Mouse (Mus musculus) hindbrain, embryonic 12.5 days (tissue): ENCODE data around the gene Smpd2. TPM values are rescaled to one million over a fixed set of nuclear protein-coding genes. Genes with fewer than 3 reads are reported as not detected.

Source experiments
- ATAC-seq: fragments of 200-750 bp; cut with Nextera tagmentation; 2 replicates; pipeline ENCODE4 v1.8.0; 2017; ENCODE audit warnings: moderate TSS enrichment; ENCODE audit not compliant: low FRiP score
- H3K27ac ChIP-seq: fragments of 300-500 bp; sonication (generic); 2 replicates; pipeline ENCODE4 v1.5.1; 2016; ENCODE audit warnings: mild to moderate bottlenecking
- H3K27me3 ChIP-seq: fragments of 300-500 bp; sonication (generic); 2 replicates; pipeline ENCODE4 v1.6.1; 2016; ENCODE audit warnings: mild to moderate bottlenecking
- H3K36me3 ChIP-seq: fragments of 300-500 bp; sonication (generic); 2 replicates; pipeline ENCODE4 v1.6.1; 2016; ENCODE audit warnings: mild to moderate bottlenecking
- H3K4me1 ChIP-seq: fragments of 300-500 bp; sonication (generic); 2 replicates; pipeline ENCODE4 v1.6.1; 2016
- H3K4me2 ChIP-seq: fragments of 300-500 bp; sonication (generic); replicated peaks from 2 replicates; pipeline ENCODE4 v1.6.1; 2016; ENCODE audit warnings: mild to moderate bottlenecking
- H3K4me3 ChIP-seq: fragments of 300-500 bp; sonication (generic); 2 replicates; pipeline ENCODE4 v1.5.1; 2016; ENCODE audit warnings: mild to moderate bottlenecking
- H3K9ac ChIP-seq: fragments of 300-500 bp; sonication (generic); 2 replicates; pipeline ENCODE4 v1.6.1; 2016; ENCODE audit warnings: mild to moderate bottlenecking, moderate library complexity
- H3K9me3 ChIP-seq: fragments of 300-500 bp; sonication (generic); replicated peaks from 2 replicates; pipeline ENCODE4 v1.6.1; 2016; ENCODE audit warnings: mild to moderate bottlenecking
- WGBS: fragments of 180-500 bp; shearing (Covaris S2); methylation state at CpG from one replicate; pipeline ENCODE4 v1.1.7; 2016; 5-methylcytosine and 5-hydroxymethylcytosine counted together
- polyA plus RNA-seq: library from polyadenylated mRNA; unstranded; fragments of >200 nt; fragmentation: Nextera tagmentation; extraction: Ambion mirVana; gene quantifications from 2 replicates; pipeline ENCODE4 v1.2.1, GENCODE M21; 2016

Gene Smpd2
- polyA plus RNA-seq, 1 experiment from 2014 or later: 41.4 TPM

GRCm38 (mm10) chr10:41482446-41482845, 7.7 kb downstream of the Smpd2 start:
- H3K9me3 ChIP-seq: no peaks in the 10 kb centered on the region
- H3K4me1 ChIP-seq: peaks cover 12% of the 10 kb centered on the region
- no peak overlapping the region for H3K9ac ChIP-seq
- 84% methylated on average over 7 of the region's 7 CpGs for WGBS
- H3K4me2 ChIP-seq: no peak overlapping the region
- H3K27ac ChIP-seq: no peak overlapping the region
- ATAC-seq: no peak
- no peak overlapping the region for H3K4me3 ChIP-seq
- H3K36me3 ChIP-seq: peaks cover 70% of the 10 kb centered on the region
- H3K27me3 ChIP-seq: no peaks in the 10 kb centered on the region

DNA sequence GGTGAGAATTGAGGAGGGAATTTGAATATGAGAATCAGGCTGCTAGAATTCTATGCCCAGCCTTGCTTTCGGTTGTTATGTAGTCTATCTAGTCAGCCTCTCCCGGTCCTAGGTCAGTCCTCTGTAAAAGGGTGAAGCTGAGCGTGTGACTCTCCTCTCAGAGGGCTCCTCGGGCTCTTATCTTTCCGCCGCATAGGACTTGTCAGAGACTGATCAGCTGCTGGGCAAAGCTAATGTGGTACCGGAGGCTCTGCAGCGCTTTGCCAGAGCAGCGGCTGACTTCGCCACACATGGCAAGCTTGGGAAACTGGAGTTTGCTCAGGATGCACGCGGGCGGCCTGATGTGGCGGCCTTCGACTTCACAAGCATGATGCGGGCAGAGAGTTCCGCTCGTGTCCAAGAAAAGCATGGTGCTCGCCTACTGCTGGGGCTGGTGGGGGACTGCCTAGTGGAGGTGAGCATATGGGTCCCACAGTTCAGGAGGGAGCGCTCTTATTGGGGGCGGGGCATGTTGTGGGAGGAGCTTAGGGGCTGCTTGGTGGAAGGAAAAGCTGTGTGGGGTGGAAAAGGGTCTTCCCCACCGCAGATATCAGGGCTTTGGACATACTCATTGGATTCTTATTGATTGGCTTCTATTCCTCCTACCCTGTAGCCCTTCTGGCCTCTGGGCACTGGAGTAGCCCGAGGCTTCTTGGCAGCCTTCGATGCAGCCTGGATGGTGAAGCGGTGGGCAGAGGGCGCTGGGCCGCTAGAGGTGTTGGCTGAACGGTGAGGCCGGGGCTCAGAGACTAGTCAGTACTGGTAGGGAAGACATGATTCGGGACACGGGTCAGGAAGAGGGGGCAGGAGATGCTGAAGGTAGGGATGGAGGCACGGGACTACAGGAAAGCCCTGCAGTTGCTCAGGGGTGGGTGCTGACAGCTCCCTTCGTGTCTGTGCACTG, 9.0 kb downstream of the Smpd2 start:
- Histone ChIP-seq H3K4me1 (peaks cover 18% of the 10 kb centered on the region), H3K4me2 (no peak overlapping the region), H3K4me3 (no peak overlapping the region), H3K36me3 (peaks cover 58% of the 10 kb centered on the region), H3K9me3 (no peaks in the 10 kb centered on the region), H3K27me3 (no peaks in the 10 kb centered on the region), H3K9ac (no peak overlapping the region), H3K27ac (no peak overlapping the region)
- no peak for ATAC-seq
- 70% methylated on average over 33 of the region's 33 CpGs for WGBS

- Histone ChIP-seq H3K27me3 (no peaks in the 10 kb centered on the region), H3K4me3 (no peak overlapping the region), H3K4me1 (peaks cover 22% of the 10 kb centered on the region), H3K27ac (no peak overlapping the region), H3K9me3 (no peaks in the 10 kb centered on the region), H3K9ac (no peak overlapping the region), H3K36me3 (peaks cover 45% of the 10 kb centered on the region), H3K4me2 (no peak overlapping the region)
- 91% methylated on average over 3 of the region's 3 CpGs for WGBS
- no peak for ATAC-seq
Measured at GRCm38 (mm10) chr10:41479961-41480360, 10.2 kb downstream of the Smpd2 start.

- 1% methylated on average over 20 of the region's 20 CpGs for WGBS
- peaks cover 21% of the 10 kb centered on the region for H3K36me3 ChIP-seq
- H3K27ac ChIP-seq: peak overlapping the region; percentile 85
- H3K4me2 ChIP-seq: peak overlapping the region; percentile 88
- peak overlapping the region; percentile 77 for H3K9ac ChIP-seq
- peak; percentile 75 for ATAC-seq
- no peaks in the 10 kb centered on the region for H3K27me3 ChIP-seq
- peak overlapping the region; percentile 62 for H3K4me3 ChIP-seq
- peaks cover 22% of the 10 kb centered on the region for H3K4me1 ChIP-seq
- H3K9me3 ChIP-seq: no peaks in the 10 kb centered on the region
Measured at GRCm38 (mm10) chr10:41477278-41478181, 12.6 kb downstream of the Smpd2 start.

DNA sequence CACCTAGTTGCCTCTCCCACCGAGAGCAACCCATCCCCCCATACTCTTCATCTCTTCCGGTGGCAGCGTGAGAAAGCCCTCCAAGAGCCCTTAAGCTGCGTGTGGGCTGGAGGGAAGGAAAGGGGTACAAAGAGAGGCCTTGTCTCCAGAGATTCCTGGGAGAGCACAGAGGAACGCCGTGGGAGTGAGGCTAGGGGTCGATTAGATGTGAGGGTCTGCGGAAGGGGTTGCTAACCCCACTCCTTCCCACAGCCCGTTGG, 13.2 kb downstream of the Smpd2 start:
- Histone ChIP-seq H3K36me3 (peaks cover 15% of the 10 kb centered on the region), H3K27ac (peak overlapping the region; percentile 85), H3K4me1 (peaks cover 22% of the 10 kb centered on the region), H3K9me3 (no peaks in the 10 kb centered on the region), H3K4me2 (peak overlapping the region; percentile 88), H3K9ac (peak overlapping the region; percentile 77), H3K27me3 (no peaks in the 10 kb centered on the region), H3K4me3 (peak overlapping the region; percentile 62)
- ATAC-seq: peak; percentile 47
- 0% methylated on average over 9 of the region's 9 CpGs for WGBS

DNA sequence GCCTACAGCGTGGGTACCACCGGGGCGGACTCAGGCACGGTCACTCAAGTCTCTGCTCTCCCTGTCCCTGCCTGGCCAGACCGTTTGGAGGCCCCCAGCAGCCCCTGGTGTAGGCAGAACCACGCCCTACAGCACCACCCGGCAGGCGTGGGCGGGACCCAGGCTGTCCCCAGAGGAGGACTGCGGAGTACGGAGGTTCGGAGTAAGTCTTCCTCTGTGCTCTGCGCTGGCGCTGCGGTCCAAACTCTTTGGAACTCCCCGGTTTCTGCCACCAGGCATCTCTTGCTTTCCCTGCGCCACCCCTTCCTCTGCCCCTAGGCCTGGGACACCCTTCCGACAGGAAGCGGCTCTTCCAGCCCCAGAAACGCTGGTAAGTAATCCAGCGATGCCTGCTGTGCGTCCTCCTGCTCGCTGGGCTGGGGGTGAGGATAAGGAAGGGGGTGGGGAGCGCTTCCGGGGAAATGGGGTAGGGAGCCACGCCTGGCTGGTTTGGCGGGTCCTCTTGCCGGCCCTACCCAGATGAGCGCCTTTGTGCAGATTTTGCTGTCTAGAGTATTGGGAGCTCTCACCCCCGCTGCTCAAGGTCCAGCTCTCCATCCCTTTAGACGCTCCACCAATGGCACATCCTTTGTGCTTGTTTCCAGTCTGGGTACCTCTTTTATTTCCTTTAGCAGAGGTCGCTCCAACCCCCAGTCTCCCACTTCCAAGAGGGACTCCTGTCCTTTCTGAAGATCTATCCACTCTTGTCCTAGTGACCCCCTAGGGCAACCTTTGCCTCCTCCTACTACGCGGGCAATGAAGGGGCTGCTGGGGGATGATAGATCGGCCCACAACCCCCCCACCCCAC, 13.8 kb downstream of the Smpd2 start, which contains the start of gene Mical1:
Gene Mical1, plus strand, starts transcription at position 144 of the 847 bp plus-strand sequence.
- Histone ChIP-seq H3K4me2 (peak within 1 kb of the TSS; percentile 88), H3K4me1 (peaks cover 22% of the 10 kb centered on the region), H3K27ac (peak within 1 kb of the TSS; percentile 85), H3K27me3 (no peaks in the 10 kb centered on the region), H3K4me3 (peak within 1 kb of the TSS; percentile 62), H3K9ac (peak within 1 kb of the TSS; percentile 77), H3K9me3 (no peaks in the 10 kb centered on the region), H3K36me3 (peaks cover 11% of the 10 kb centered on the region)
- peak; percentile 75 for ATAC-seq
- under 1% methylated on average over 35 of the region's 35 CpGs for WGBS

GRCm38 (mm10) chr10:41474981-41475391, 15.2 kb downstream of the Smpd2 start:
- H3K36me3 ChIP-seq: peaks cover under 1% of the 10 kb centered on the region; the same call in 1 of the 2 replicates
- ATAC-seq: no peak
- WGBS: 85% methylated on average over 1 of the region's 1 CpGs
- no peaks in the 10 kb centered on the region for H3K9me3 ChIP-seq
- no peak overlapping the region for H3K4me2 ChIP-seq
- H3K9ac ChIP-seq: no peak overlapping the region
- no peak overlapping the region for H3K27ac ChIP-seq
- no peak overlapping the region for H3K4me3 ChIP-seq
- H3K4me1 ChIP-seq: peaks cover 22% of the 10 kb centered on the region
- H3K27me3 ChIP-seq: no peaks in the 10 kb centered on the region

DNA sequence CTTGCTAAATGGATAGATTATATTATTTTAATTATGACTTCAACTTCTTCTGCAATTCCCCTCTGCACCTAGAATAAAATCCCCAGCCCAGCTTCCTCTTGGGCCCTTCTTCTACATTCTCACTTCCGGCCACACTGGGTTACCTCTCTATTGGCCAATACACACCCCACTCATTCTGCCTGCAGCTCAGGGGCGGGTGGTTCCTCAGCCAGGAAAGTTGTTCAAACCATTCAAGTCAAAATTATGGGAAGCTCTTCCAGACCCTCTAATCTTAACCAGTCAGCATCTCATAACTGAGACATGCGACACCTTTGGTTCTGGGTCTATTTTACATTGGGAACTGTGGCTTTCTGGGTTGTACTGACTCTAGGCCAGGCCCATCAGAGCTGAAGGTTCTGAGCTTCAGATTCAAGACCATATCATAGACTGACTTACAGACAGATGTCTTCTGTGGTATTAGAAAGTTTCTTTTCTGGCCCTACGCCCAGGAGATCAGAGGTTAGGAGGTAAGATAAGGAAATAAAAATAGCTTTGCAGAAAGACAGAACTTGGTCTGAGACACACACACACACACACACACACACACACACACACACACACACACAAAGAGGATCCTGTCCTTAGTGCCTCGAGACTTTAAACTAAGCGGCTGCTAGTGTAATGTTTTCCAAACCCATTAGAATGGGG, 16.2 kb downstream of the Smpd2 start:
- no peak overlapping the region for H3K4me3 ChIP-seq
- H3K27ac ChIP-seq: no peak overlapping the region
- ATAC-seq: no peak
- no peak overlapping the region for H3K4me2 ChIP-seq
- H3K9ac ChIP-seq: no peak overlapping the region
- H3K27me3 ChIP-seq: no peaks in the 10 kb centered on the region
- H3K9me3 ChIP-seq: no peaks in the 10 kb centered on the region
- peaks cover 22% of the 10 kb centered on the region for H3K4me1 ChIP-seq
- no peaks in the 10 kb centered on the region for H3K36me3 ChIP-seq
- WGBS: 84% methylated on average over 6 of the region's 6 CpGs

- Histone ChIP-seq H3K4me3 (no peak overlapping the region), H3K27ac (no peak overlapping the region), H3K4me1 (peaks cover 19% of the 10 kb centered on the region), H3K27me3 (no peaks in the 10 kb centered on the region), H3K4me2 (no peak overlapping the region), H3K9ac (no peak overlapping the region), H3K36me3 (peaks cover 8% of the 10 kb centered on the region; the same call in 1 of the 2 replicates), H3K9me3 (no peaks in the 10 kb centered on the region)
- ATAC-seq: no peak
- WGBS: 84% methylated on average over 5 of the region's 5 CpGs
Measured at GRCm38 (mm10) chr10:41472962-41473481, 17.1 kb downstream of the Smpd2 start.

- no peaks in the 10 kb centered on the region for H3K9me3 ChIP-seq
- H3K4me3 ChIP-seq: no peak overlapping the region
- H3K27me3 ChIP-seq: no peaks in the 10 kb centered on the region
- peaks cover 14% of the 10 kb centered on the region for H3K4me1 ChIP-seq
- no peak for ATAC-seq
- H3K27ac ChIP-seq: no peak overlapping the region
- H3K4me2 ChIP-seq: no peak overlapping the region
- no peak overlapping the region for H3K9ac ChIP-seq
- H3K36me3 ChIP-seq: peaks cover 10% of the 10 kb centered on the region; the same call in 1 of the 2 replicates
Measured at GRCm38 (mm10) chr10:41472534-41472933, 17.6 kb downstream of the Smpd2 start.

DNA sequence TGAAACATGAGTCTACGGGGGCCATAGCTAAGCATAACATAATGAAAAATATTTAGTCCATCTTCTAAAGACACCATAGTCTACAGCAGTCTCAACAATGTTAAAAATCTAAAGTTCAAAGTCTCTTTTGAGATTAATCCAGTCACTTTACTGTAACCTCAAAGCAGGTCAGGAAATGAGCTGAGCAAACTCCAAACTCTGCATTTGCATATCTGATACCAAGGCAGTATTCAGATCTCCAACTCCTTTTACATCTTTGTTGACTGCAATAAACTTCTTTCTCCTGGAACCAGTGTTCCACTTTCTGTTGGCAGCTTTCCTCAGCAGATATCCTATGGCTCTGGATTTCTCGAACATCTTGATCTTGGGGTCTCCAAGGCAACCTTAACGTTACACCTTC, 19.5 kb downstream of the Smpd2 start:
- WGBS: 96% methylated on average over 3 of the region's 3 CpGs
- Histone ChIP-seq H3K4me2 (no peak overlapping the region), H3K9ac (no peak overlapping the region), H3K9me3 (no peaks in the 10 kb centered on the region), H3K36me3 (peaks cover 19% of the 10 kb centered on the region; the same call in 1 of the 2 replicates), H3K4me3 (no peak overlapping the region), H3K27ac (no peak overlapping the region), H3K27me3 (no peaks in the 10 kb centered on the region), H3K4me1 (peaks cover under 1% of the 10 kb centered on the region; the same call in 1 of the 2 replicates)
- no peak for ATAC-seq
